Mouse (Mus musculus) embryonic facial prominence, embryonic 11.5 days (tissue): ENCODE data around the gene Psmb8. TPM values are rescaled to one million over a fixed set of nuclear protein-coding genes. Genes with fewer than 3 reads are reported as not detected.

Experiments
- ATAC-seq: fragments of 200-750 bp; cut with Nextera tagmentation; replicated peaks from 2 replicates; pipeline ENCODE4 v1.8.0; 2017; ENCODE audit warnings: low read depth; ENCODE audit not compliant: insufficient number of reproducible peaks, low FRiP score, low TSS enrichment
- DNase-seq: peaks from one replicate; pipeline ENCODE4 v3.0.0-alpha.2; 2015; ENCODE audit warnings: low spot score
- H3K27ac ChIP-seq: fragments of 300-500 bp; sonication (generic); replicated peaks from 2 replicates; pipeline ENCODE4 v1.5.1; 2014; ENCODE audit warnings: mild to moderate bottlenecking, low read depth, low read length, control low read depth
- H3K27me3 ChIP-seq: fragments of 300-500 bp; sonication (generic); 2 replicates; pipeline ENCODE4 v1.6.1; 2014; ENCODE audit warnings: mild to moderate bottlenecking, low read length, moderate library complexity, mixed read lengths; ENCODE audit not compliant: control insufficient read depth, insufficient read depth
- H3K36me3 ChIP-seq: fragments of 300-500 bp; sonication (generic); replicated peaks from 2 replicates; pipeline ENCODE4 v1.6.1; 2014; ENCODE audit warnings: low read depth, mild to moderate bottlenecking, low read length, moderate library complexity, mixed read lengths; ENCODE audit not compliant: control insufficient read depth, insufficient read depth
- H3K4me1 ChIP-seq: fragments of 300-500 bp; sonication (generic); 2 replicates; pipeline ENCODE4 v1.6.1; 2014; ENCODE audit warnings: low read length, mixed read lengths; ENCODE audit not compliant: control insufficient read depth, insufficient read depth
- H3K4me2 ChIP-seq: fragments of 300-500 bp; sonication (generic); 2 replicates; pipeline ENCODE4 v1.6.1; 2014; ENCODE audit warnings: low read depth, mild to moderate bottlenecking, control low read depth, low read length, moderate library complexity
- H3K4me3 ChIP-seq: fragments of 300-500 bp; sonication (generic); 2 replicates; pipeline ENCODE4 v1.5.1; 2014; ENCODE audit warnings: low read depth, low read length, control low read depth
- H3K9ac ChIP-seq: fragments of 300-500 bp; sonication (generic); replicated peaks from 2 replicates; pipeline ENCODE4 v1.6.1; 2014; ENCODE audit warnings: mild to moderate bottlenecking, control low read depth, low read length
- H3K9me3 ChIP-seq: fragments of 300-500 bp; sonication (generic); replicated peaks from 2 replicates; pipeline ENCODE4 v1.6.1; 2016; ENCODE audit warnings: mild to moderate bottlenecking, low read length, inconsistent platforms, mixed read lengths; ENCODE audit not compliant: control insufficient read depth
- WGBS: fragments of 180-500 bp; shearing (Covaris S2); extraction: QIAGEN DNeasy Blood & Tissue Kit; methylation state at CpG from one replicate; pipeline ENCODE4 v1.1.7; 2014; 5-methylcytosine and 5-hydroxymethylcytosine counted together
- polyA plus RNA-seq: library from polyadenylated mRNA; unstranded; fragments of >200 nt; fragmentation: Nextera tagmentation; extraction: Ambion mirVana; gene quantifications from 2 replicates; pipeline ENCODE4 v1.2.1, GENCODE M21; 2014

Gene Psmb8
- polyA plus RNA-seq, 1 experiment from 2014 or later, result 2.1 TPM

GRCm38 (mm10) chr17:34207866-34208265, 10.3 kb downstream of the Psmb8 start:
- no peak overlapping the region for H3K4me2 ChIP-seq
- 95% methylated on average over 9 of the region's 9 CpGs for WGBS
- no peak overlapping the region for H3K27ac ChIP-seq
- peaks cover 33% of the 10 kb centered on the region for H3K27me3 ChIP-seq
- H3K9ac ChIP-seq, result no peak overlapping the region
- no peaks in the 10 kb centered on the region for H3K36me3 ChIP-seq
- H3K4me3 ChIP-seq, result no peak overlapping the region
- ATAC-seq, result no peak
- DNase-seq, result no peak
- H3K4me1 ChIP-seq, result no peaks in the 10 kb centered on the region
- H3K9me3 ChIP-seq, result no peaks in the 10 kb centered on the region

DNA sequence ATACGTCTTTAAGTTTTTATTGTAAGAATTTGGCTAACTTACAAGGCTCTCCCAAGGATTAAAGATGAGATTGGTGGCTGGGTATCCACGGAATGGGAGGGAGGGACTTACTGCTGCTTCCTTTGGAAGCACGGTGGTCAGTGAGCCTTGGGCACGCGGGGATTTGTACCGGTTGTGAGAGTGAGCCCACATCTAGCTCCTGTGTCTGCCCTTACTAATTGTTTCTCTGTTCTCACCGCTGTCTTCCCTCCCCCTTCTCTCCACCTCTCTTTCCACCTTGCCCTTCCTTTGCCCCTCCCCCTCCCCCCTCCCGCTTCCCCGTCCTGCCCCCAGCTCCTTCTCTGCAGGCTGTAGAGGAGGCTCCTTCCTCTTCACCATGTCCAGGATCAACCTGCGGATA, 10.9 kb downstream of the Psmb8 start:
- no peak overlapping the region for H3K9ac ChIP-seq
- no peaks in the 10 kb centered on the region for H3K4me1 ChIP-seq
- no peak overlapping the region for H3K27ac ChIP-seq
- peaks cover 32% of the 10 kb centered on the region for H3K27me3 ChIP-seq
- ATAC-seq (no peak), DNase-seq (no peak)
- no peaks in the 10 kb centered on the region for H3K9me3 ChIP-seq
- H3K36me3 ChIP-seq, result no peaks in the 10 kb centered on the region
- H3K4me2 ChIP-seq, result no peak overlapping the region
- WGBS, result 20% methylated on average over 10 of the region's 10 CpGs
- H3K4me3 ChIP-seq, result no peak overlapping the region

DNA sequence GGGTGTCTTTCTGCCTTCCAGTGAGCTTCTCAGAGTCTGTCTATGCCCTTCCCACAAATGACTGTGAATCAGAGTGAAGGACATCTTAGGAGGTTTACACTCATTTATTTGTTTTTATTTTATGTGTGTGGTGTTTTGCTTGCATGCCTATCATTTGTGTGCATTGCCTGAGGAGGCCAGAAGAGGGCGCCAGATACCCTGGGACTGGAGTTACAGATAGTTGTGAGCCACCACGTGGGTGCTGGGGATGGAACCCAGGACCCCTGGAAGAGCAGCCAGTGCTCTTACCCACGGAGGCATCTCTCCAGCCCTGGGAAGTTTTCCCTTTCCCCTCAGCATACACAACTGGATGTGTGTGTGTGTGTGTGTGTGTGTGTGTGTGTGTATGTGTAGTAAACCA, 12.2 kb downstream of the Psmb8 start:
- Histone ChIP-seq H3K9ac (no peak overlapping the region), H3K27ac (no peak overlapping the region), H3K4me3 (no peak overlapping the region), H3K4me2 (no peak overlapping the region), H3K27me3 (peaks cover 40% of the 10 kb centered on the region), H3K36me3 (no peaks in the 10 kb centered on the region), H3K9me3 (no peaks in the 10 kb centered on the region), H3K4me1 (no peaks in the 10 kb centered on the region)
- no peak for DNase-seq
- WGBS, result 41% methylated on average over 3 of the region's 3 CpGs
- ATAC-seq, result no peak

DNA sequence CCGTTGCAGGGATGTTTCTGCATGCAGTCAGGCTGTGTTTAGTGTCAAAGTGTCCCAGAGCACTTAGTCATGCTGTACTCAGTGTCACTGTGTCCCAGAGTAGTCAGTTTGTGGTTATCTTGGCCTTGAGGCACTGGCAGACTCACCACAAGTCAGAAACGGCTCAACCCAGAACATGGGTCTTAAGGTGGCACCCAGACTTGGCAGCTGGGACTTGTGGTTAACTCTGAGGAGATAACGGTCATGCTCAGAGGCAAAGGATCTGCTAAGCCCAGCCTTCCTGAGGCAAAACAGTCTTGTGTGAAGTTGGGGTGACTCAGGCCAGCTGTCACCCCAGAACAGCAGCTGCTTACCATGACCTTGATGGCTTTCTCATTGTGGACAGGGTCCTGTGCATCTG, 13.1 kb downstream of the Psmb8 start:
- Histone ChIP-seq H3K27me3 (peaks cover 31% of the 10 kb centered on the region), H3K4me1 (no peaks in the 10 kb centered on the region), H3K4me3 (no peak overlapping the region), H3K27ac (no peak overlapping the region), H3K4me2 (no peak overlapping the region), H3K9ac (no peak overlapping the region), H3K36me3 (no peaks in the 10 kb centered on the region), H3K9me3 (no peaks in the 10 kb centered on the region)
- 69% methylated on average over 3 of the region's 3 CpGs for WGBS
- DNase-seq (no peak), ATAC-seq (no peak)

- no peak overlapping the region for H3K9ac ChIP-seq
- peaks cover 26% of the 10 kb centered on the region for H3K27me3 ChIP-seq
- H3K4me2 ChIP-seq, result no peak overlapping the region
These were observed 14.3 kb downstream of the Psmb8 start for GRCm38 (mm10) chr17:34211746-34212365.

GRCm38 (mm10) chr17:34213936-34214335, 16.4 kb downstream of the Psmb8 start:
- Histone ChIP-seq H3K4me2 (no peak overlapping the region), H3K27ac (no peak overlapping the region), H3K27me3 (peaks cover 23% of the 10 kb centered on the region), H3K4me1 (no peaks in the 10 kb centered on the region), H3K36me3 (no peaks in the 10 kb centered on the region), H3K4me3 (no peak overlapping the region), H3K9ac (no peak overlapping the region), H3K9me3 (no peaks in the 10 kb centered on the region)
- WGBS, result 45% methylated on average over 21 of the region's 21 CpGs
- ATAC-seq (no peak), DNase-seq (no peak)

More at GRCm38 (mm10) chr17:34211746-34212365, 14.3 kb downstream of the Psmb8 start:
- DNase-seq (no peak), ATAC-seq (no peak)
- Histone ChIP-seq H3K9me3 (no peaks in the 10 kb centered on the region), H3K36me3 (no peaks in the 10 kb centered on the region), H3K4me3 (no peak overlapping the region), H3K4me1 (no peaks in the 10 kb centered on the region), H3K27ac (no peak overlapping the region)
- 12% methylated on average over 23 of the region's 23 CpGs for WGBS

- Histone ChIP-seq H3K36me3 (no peaks in the 10 kb centered on the region), H3K4me1 (no peaks in the 10 kb centered on the region), H3K4me3 (no peak overlapping the region), H3K9ac (no peak overlapping the region), H3K4me2 (no peak overlapping the region), H3K9me3 (no peaks in the 10 kb centered on the region), H3K27me3 (peaks cover 22% of the 10 kb centered on the region), H3K27ac (no peak overlapping the region)
- DNase-seq, result no peak
- WGBS, result 84% methylated on average over 12 of the region's 12 CpGs
- ATAC-seq, result no peak
These were observed 17.7 kb downstream of the Psmb8 start for GRCm38 (mm10) chr17:34215176-34215575.

DNA sequence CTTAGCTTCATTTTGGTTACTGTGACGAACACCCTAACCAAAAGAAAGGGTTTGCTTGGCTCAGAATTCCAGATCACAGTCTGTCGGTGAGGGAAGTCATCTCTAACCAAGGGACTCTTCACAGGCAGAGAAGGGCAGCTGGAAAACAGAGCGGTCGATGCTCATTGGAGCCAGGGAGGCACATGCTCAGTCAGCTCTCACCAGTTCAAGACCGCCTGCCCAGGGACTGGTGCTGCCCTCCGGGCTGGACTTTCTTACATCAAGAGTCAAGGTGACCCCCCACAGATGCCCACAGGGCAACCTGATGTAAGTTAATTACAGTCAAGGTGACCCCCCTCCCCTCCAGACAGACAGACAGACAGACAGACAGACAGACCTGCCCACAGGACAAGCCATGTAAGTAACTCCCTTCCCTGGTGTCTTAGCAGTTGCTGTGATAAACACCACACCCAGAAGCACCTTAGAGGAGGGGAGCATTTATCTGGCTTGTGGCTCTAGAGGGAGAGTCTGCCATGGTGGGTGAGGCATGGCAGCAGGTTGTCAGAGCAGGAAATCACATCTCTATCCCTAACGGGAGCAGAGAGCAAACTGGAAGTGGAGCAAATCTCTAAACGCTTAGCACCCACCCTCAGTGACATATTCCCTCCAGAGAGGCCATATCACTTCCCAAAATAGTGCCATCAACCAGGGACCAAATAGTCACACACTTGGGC, 19.9 kb downstream of the Psmb8 start:
- no peak for ATAC-seq
- Histone ChIP-seq H3K4me3 (no peak overlapping the region), H3K9ac (no peak overlapping the region), H3K27me3 (peaks cover 15% of the 10 kb centered on the region), H3K36me3 (no peaks in the 10 kb centered on the region), H3K9me3 (no peaks in the 10 kb centered on the region), H3K4me2 (no peak overlapping the region), H3K4me1 (no peaks in the 10 kb centered on the region), H3K27ac (no peak overlapping the region)
- WGBS, result 86% methylated on average over 8 of the region's 8 CpGs
- DNase-seq, result no peak
